Mouse (Mus musculus): ENCODE measurements at regions not wholly inside any gene's neighbourhood (a gene's known extent, or its start where the extent isn't known, plus 50 kb on each side); places are given as distances from the start of the nearest gene placed in this dataset.

DNA sequence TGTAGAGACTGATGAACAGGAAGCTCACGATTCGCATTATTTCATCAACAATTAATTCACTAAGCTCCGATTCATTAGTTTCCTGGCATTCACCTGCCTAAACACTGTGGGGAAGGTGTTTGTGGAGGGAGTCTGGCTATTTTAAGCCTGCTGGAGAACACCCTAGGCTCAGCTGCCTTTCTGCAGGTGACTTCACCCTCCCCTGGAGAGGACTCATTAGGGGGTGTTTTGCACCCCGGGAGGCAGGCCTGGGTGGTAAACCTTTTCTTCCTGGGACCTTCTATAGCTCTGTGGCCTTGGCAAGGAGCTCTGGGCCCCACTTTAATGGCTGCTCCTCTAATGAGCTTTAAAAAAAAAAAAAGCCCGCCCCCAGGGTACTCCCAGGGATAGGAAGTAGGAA is 55.4 kb upstream of the Bnc1 start:
- TF ChIP-seq POLR2A (IDR thresholded peaks at IDR 0.05; ENCODE audit: extremely low read depth, insufficient read depth, low read length) (no peak), CTCF (IDR thresholded peaks at IDR 0.05; ENCODE audit: extremely low read depth, insufficient read depth, low read length) (no peak)
